Mouse (Mus musculus) myocyte (in vitro differentiated cells): ENCODE results near the gene Eef1akmt2. TPM values are rescaled to one million over a fixed set of nuclear protein-coding genes. Genes with fewer than 3 reads are reported as not detected.

Experiments
- H3K27me3 ChIP-seq: one replicate; pipeline ENCODE4 v1.6.1; 2011; ENCODE audit not compliant: control insufficient read depth, insufficient read depth, insufficient read length
- H3K36me3 ChIP-seq: one replicate; pipeline ENCODE4 v1.6.1; 2011; ENCODE audit not compliant: control insufficient read depth, insufficient read depth
- H3K4me2 ChIP-seq: one replicate; pipeline ENCODE4 v1.6.1; 2011; ENCODE audit warnings: low read depth, control low read depth
- H3K4me3 ChIP-seq: one replicate; pipeline ENCODE4 v1.5.1; 2011; ENCODE audit warnings: mild to moderate bottlenecking, control low read depth, moderate library complexity
- H3K79me2 ChIP-seq: one replicate; pipeline ENCODE4 v1.6.1; 2011; ENCODE audit not compliant: control insufficient read depth, insufficient read depth
- H3ac ChIP-seq: one replicate; pipeline ENCODE4 v1.6.1; 2011; ENCODE audit not compliant: control insufficient read depth, insufficient read length
- CEBPB ChIP-seq: IDR thresholded peaks from 2 replicates; pipeline ENCODE4 v1.6.1; 2011; ENCODE audit warnings: mild to moderate bottlenecking, moderate library complexity; ENCODE audit not compliant: poor library complexity, insufficient read depth, severe bottlenecking
- E2F4 ChIP-seq: IDR thresholded peaks from one replicate; pipeline ENCODE4 v1.6.1; 2011; ENCODE audit warnings: mild to moderate bottlenecking, control low read depth, moderate library complexity; ENCODE audit not compliant: insufficient read depth
- MAX ChIP-seq: IDR thresholded peaks from one replicate; pipeline ENCODE4 v1.6.1; 2011; ENCODE audit warnings: low read depth, mild to moderate bottlenecking, control low read depth
- MYOD1 ChIP-seq, 3 experiments: IDR thresholded peaks; one replicate each; pipeline ENCODE4 v1.6.1; 2011; ENCODE audit warnings: control low read depth in 2 of 3, low read depth in 2 of 3, mild to moderate bottlenecking in 2 of 3, moderate library complexity in 1 of 3; ENCODE audit not compliant: insufficient read length in 2 of 3, control insufficient read depth in 1 of 3
- MYOG ChIP-seq, 3 experiments: IDR thresholded peaks; one replicate each; pipeline ENCODE4 v1.6.1; 2011; ENCODE audit warnings: control low read depth in 2 of 3, low read depth in 2 of 3, mild to moderate bottlenecking in 2 of 3; ENCODE audit not compliant: insufficient read length in 2 of 3, control insufficient read depth in 1 of 3, insufficient read depth in 1 of 3
- POLR2A ChIP-seq: IDR thresholded peaks from one replicate; pipeline ENCODE4 v1.6.1; 2011; ENCODE audit warnings: low read depth, mild to moderate bottlenecking, control low read depth, moderate library complexity; ENCODE audit not compliant: insufficient read length
- POLR2AphosphoS2 ChIP-seq: IDR thresholded peaks from one replicate; pipeline ENCODE4 v1.6.1; 2011; ENCODE audit warnings: low read depth, control low read depth; ENCODE audit not compliant: insufficient read length
- REST ChIP-seq: IDR thresholded peaks from one replicate; pipeline ENCODE4 v1.6.1; 2011; ENCODE audit warnings: mild to moderate bottlenecking, control low read depth, moderate library complexity; ENCODE audit not compliant: insufficient read depth, insufficient read length
- SRF ChIP-seq: IDR thresholded peaks from one replicate; pipeline ENCODE4 v1.6.1; 2011; ENCODE audit warnings: low read depth; ENCODE audit not compliant: control insufficient read depth, insufficient read length
- TCF12 ChIP-seq: IDR thresholded peaks from one replicate; pipeline ENCODE4 v1.6.1; 2011; ENCODE audit warnings: mild to moderate bottlenecking, control low read depth; ENCODE audit not compliant: poor library complexity, insufficient read depth, severe bottlenecking
- TCF3 ChIP-seq: IDR thresholded peaks from one replicate; pipeline ENCODE4 v1.6.1; 2011; ENCODE audit warnings: low read depth, control low read depth; ENCODE audit not compliant: insufficient read length
- USF1 ChIP-seq: IDR thresholded peaks from one replicate; pipeline ENCODE4 v1.6.1; 2011; ENCODE audit warnings: low read depth, mild to moderate bottlenecking, control low read depth, moderate library complexity
- polyA plus RNA-seq: library from polyadenylated mRNA; unstranded; fragments of >200 nt; fragmentation: generic; extraction: Trizol; gene quantifications from one replicate; pipeline ENCODE4 v1.2.1, GENCODE M21; 2012; ENCODE audit warnings: missing spikeins

Eef1akmt2 gene
- polyA plus RNA-seq, 1 experiment, result 10.8 TPM

GRCm38 (mm10) chr7:132804951-132805350 lies 47.5 kb downstream of the Eef1akmt2 start:
- H3K36me3 ChIP-seq, result no peaks in the 10 kb centered on the region
- no peak overlapping the region for H3K4me2 ChIP-seq
- no peak overlapping the region for H3K4me3 ChIP-seq
- peaks cover 54% of the 10 kb centered on the region for H3K79me2 ChIP-seq
- no peaks in the 10 kb centered on the region for H3K27me3 ChIP-seq
- TF ChIP-seq E2F4 (no peak), REST (no peak), CEBPB (no peak), USF1 (no peak), POLR2AphosphoS2 (no peak), MYOG (IDR thresholded peaks at IDR 0.05; ENCODE audit: control insufficient read depth in 1 of 3, insufficient read depth in 1 of 3, insufficient read length in 2 of 3, low read depth in 2 of 3) (no peak), MAX (no peak), SRF (no peak), TCF3 (no peak), TCF12 (no peak), MYOD1 (IDR thresholded peaks at IDR 0.05; ENCODE audit: control insufficient read depth in 1 of 3, insufficient read length in 2 of 3, low read depth in 2 of 3) (no peak), POLR2A (no peak)
- H3ac ChIP-seq, result no peak overlapping the region

- H3K27me3 ChIP-seq, result no peaks in the 10 kb centered on the region
- TF ChIP-seq POLR2AphosphoS2 (no peak), USF1 (no peak)
- peaks cover 54% of the 10 kb centered on the region for H3K79me2 ChIP-seq
- no peak overlapping the region for H3ac ChIP-seq
- no peak overlapping the region for H3K4me2 ChIP-seq
- H3K36me3 ChIP-seq, result no peaks in the 10 kb centered on the region
- no peak overlapping the region for H3K4me3 ChIP-seq
Observed at GRCm38 (mm10) chr7:132804461-132804860, 48.0 kb downstream of the Eef1akmt2 start.

- no peaks in the 10 kb centered on the region for H3K36me3 ChIP-seq
- no peak overlapping the region for H3K4me2 ChIP-seq
- no peaks in the 10 kb centered on the region for H3K27me3 ChIP-seq
- TF ChIP-seq MYOG (IDR thresholded peaks at IDR 0.05; ENCODE audit: control insufficient read depth in 1 of 3, insufficient read depth in 1 of 3, insufficient read length in 2 of 3, low read depth in 2 of 3), result no peak
- TF ChIP-seq E2F4, result no peak
- no peak for TF ChIP-seq SRF
- no peak for TF ChIP-seq POLR2AphosphoS2
- no peak for TF ChIP-seq TCF12
- peaks cover 56% of the 10 kb centered on the region for H3K79me2 ChIP-seq
- H3ac ChIP-seq, result no peak overlapping the region
- no peak overlapping the region for H3K4me3 ChIP-seq
Observed at GRCm38 (mm10) chr7:132803962-132804361, 48.5 kb downstream of the Eef1akmt2 start.

- Histone ChIP-seq H3K36me3 (no peaks in the 10 kb centered on the region), H3K4me2 (no peak overlapping the region), H3K27me3 (no peaks in the 10 kb centered on the region), H3ac (no peak overlapping the region), H3K4me3 (no peak overlapping the region), H3K79me2 (peaks cover 59% of the 10 kb centered on the region)
- TF ChIP-seq CEBPB (no peak), POLR2A (no peak), E2F4 (no peak), TCF3 (no peak), REST (no peak), POLR2AphosphoS2 (no peak), SRF (no peak), USF1 (no peak), MYOD1 (IDR thresholded peaks at IDR 0.05; ENCODE audit: control insufficient read depth in 1 of 3, insufficient read length in 2 of 3, low read depth in 2 of 3) (no peak), MAX (no peak), MYOG (IDR thresholded peaks at IDR 0.05; ENCODE audit: control insufficient read depth in 1 of 3, insufficient read depth in 1 of 3, insufficient read length in 2 of 3, low read depth in 2 of 3) (no peak), TCF12 (no peak)
Observed at GRCm38 (mm10) chr7:132803336-132803735, 49.1 kb downstream of the Eef1akmt2 start.

GRCm38 (mm10) chr7:132802691-132803090 lies 49.8 kb downstream of the Eef1akmt2 start:
- no peak overlapping the region for H3K4me3 ChIP-seq
- no peak overlapping the region for H3K4me2 ChIP-seq
- TF ChIP-seq POLR2AphosphoS2 (no peak), MYOG (IDR thresholded peaks at IDR 0.05; ENCODE audit: control insufficient read depth in 1 of 3, insufficient read depth in 1 of 3, insufficient read length in 2 of 3, low read depth in 2 of 3) (no peak), USF1 (no peak), REST (no peak)
- no peaks in the 10 kb centered on the region for H3K36me3 ChIP-seq
- no peaks in the 10 kb centered on the region for H3K27me3 ChIP-seq
- no peak overlapping the region for H3ac ChIP-seq
- peaks cover 54% of the 10 kb centered on the region for H3K79me2 ChIP-seq
